In the genomic region with DNA sequence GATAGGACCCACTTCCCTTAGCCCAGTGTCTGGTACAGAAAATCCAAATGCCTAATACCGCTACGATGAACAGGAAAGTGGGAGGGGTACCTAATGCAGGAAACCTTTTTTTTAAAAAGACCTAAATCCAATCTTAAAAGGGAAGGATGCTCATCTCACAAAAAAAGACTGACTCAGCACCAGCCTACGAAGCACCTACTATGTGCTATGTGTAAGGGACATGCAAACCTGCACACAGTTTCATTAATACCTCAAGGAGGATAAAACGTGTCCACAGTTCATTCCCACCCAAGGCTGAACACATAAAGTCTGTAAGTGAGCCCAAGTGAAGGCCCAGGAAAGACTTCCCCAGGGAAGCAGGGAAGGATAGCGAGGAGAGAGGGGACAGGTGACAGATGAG, we compare ENCODE assay signal across 9 mouse cellular contexts. TPM values are rescaled to one million over a fixed set of nuclear protein-coding genes. Genes with fewer than 3 reads are reported as not detected.
DNase-seq lines count a peak whose midpoint lies in the region; ATAC-seq and TF ChIP-seq lines count a peak whose summit lies in the region.
"Had no signal": no experiment of that assay in that cellular context is flagged by ENCODE, and none has a peak within 500 bp of the region (broad histone marks: within the 10 kb centered on the region; RNA-seq: fewer than 3 reads in every experiment).

No protein-coding gene starts in this region.

- H3K9me3 ChIP-seq in heart, embryonic 13.5 days, result no peaks in the 10 kb centered on the region
- no peaks in the 10 kb centered on the region for H3K9me3 ChIP-seq in forebrain, embryonic 13.5 days (replicated peaks)
- no peaks in the 10 kb centered on the region for H3K9me3 ChIP-seq in liver, embryonic 15.5 days (replicated peaks)

- ATAC-seq in heart, embryonic 13.5 days (ENCODE audit: extremely low read depth, insufficient number of reproducible peaks, low FRiP score, low TSS enrichment), result no peak
- no peak for ATAC-seq in forebrain, embryonic 13.5 days
- no peak for ATAC-seq in liver, embryonic 15.5 days (ENCODE audit: insufficient read depth)

- TF ChIP-seq CTCF in C2C12 (IDR thresholded peaks at IDR 0.05; ENCODE audit: control insufficient read depth, insufficient read depth, insufficient read length), result no peak

- H3K4me3 ChIP-seq in heart, embryonic 13.5 days, result no peak overlapping the region
- no peak overlapping the region for H3K4me3 ChIP-seq in C2C12 (ENCODE audit: insufficient read depth, poor library complexity, severe bottlenecking)
- peak overlapping the region; percentile 94; the same call in 1 of the 2 replicates for H3K4me3 ChIP-seq in forebrain, embryonic 13.5 days
- H3K4me3 ChIP-seq in liver, embryonic 15.5 days (replicated peaks), result no peak overlapping the region

- no peaks in the 10 kb centered on the region for H3K27me3 ChIP-seq in heart, embryonic 13.5 days (replicated peaks)
- no peaks in the 10 kb centered on the region for H3K27me3 ChIP-seq in C2C12 (ENCODE audit: control insufficient read depth, insufficient read depth, insufficient read length)
- no peaks in the 10 kb centered on the region for H3K27me3 ChIP-seq in forebrain, embryonic 13.5 days
- H3K27me3 ChIP-seq in liver, embryonic 15.5 days, result 0 out of 2 replicates have a peak, but pooled peaks cover 7% of the 10 kb centered on the region

- peaks cover 72% of the 10 kb centered on the region for H3K79me2 ChIP-seq in C2C12 (ENCODE audit: control insufficient read depth, insufficient read depth)

- peaks cover 43% of the 10 kb centered on the region for H3K4me1 ChIP-seq in heart, embryonic 13.5 days
- H3K4me1 ChIP-seq in forebrain, embryonic 13.5 days, result peaks cover 36% of the 10 kb centered on the region
- H3K4me1 ChIP-seq in liver, embryonic 15.5 days (replicated peaks), result peaks cover 53% of the 10 kb centered on the region

- no peak for DNase-seq in heart, adult 8-10 months (ENCODE audit: low spot score)
- DNase-seq in cerebellum, adult 18-20 months, result no peak
- DNase-seq in adrenal gland, postnatal 4 days (ENCODE audit: low spot score in 2 of 2), result no peak
- DNase-seq in spleen, postnatal 36 days (ENCODE audit: low spot score in 2 of 2), result no peak
- DNase-seq: B cell, adult 2 months had no signal

- WGBS in heart, embryonic 13.5 days, result 89% methylated on average over 5 of the region's 5 CpGs
- 87% methylated on average over 5 of the region's 5 CpGs for WGBS in forebrain, embryonic 13.5 days
- WGBS in liver, embryonic 15.5 days (ENCODE audit: insufficient replicate concordance), result 77% methylated on average over 5 of the region's 5 CpGs

- H3K36me3 ChIP-seq in heart, embryonic 13.5 days, result peaks cover 24% of the 10 kb centered on the region
- H3K36me3 ChIP-seq in C2C12 (ENCODE audit: control insufficient read depth, insufficient read depth), result peaks cover 13% of the 10 kb centered on the region
- peaks cover 24% of the 10 kb centered on the region for H3K36me3 ChIP-seq in forebrain, embryonic 13.5 days (ENCODE audit: poor library complexity, severe bottlenecking)
- peaks cover 18% of the 10 kb centered on the region; the same call in 1 of the 2 replicates for H3K36me3 ChIP-seq in liver, embryonic 15.5 days (replicated peaks)

- H3K9ac ChIP-seq in heart, embryonic 13.5 days, result peak overlapping the region; percentile 95
- H3K9ac ChIP-seq in forebrain, embryonic 13.5 days, result peak overlapping the region; percentile 97
- peak overlapping the region; percentile 83; the same call in 1 of the 2 replicates for H3K9ac ChIP-seq in liver, embryonic 15.5 days

- peaks cover 44% of the 10 kb centered on the region for H3K79me3 ChIP-seq in C2C12 (ENCODE audit: low read depth)

- peak overlapping the region; percentile 93; the same call in 1 of the 2 replicates for H3K4me2 ChIP-seq in heart, embryonic 13.5 days
- H3K4me2 ChIP-seq in forebrain, embryonic 13.5 days, result peak overlapping the region; percentile 69
- H3K4me2 ChIP-seq in liver, embryonic 15.5 days, result peak overlapping the region; percentile 88

- H3ac ChIP-seq in C2C12 (ENCODE audit: control insufficient read depth, insufficient read length, low read depth), result peak overlapping the region; percentile 45

- H3K27ac ChIP-seq in heart, embryonic 13.5 days (replicated peaks), result no peak overlapping the region
- H3K27ac ChIP-seq in forebrain, embryonic 13.5 days, result no peak overlapping the region
- H3K27ac ChIP-seq in liver, embryonic 15.5 days (replicated peaks), result no peak overlapping the region

TF ChIP-seq in C2C12, 6 proteins besides CTCF, POLR2A, EP300 and RAD21:
- TF ChIP-seq FOSL1 (IDR thresholded peaks at IDR 0.05; ENCODE audit: insufficient read depth, low read length, poor library complexity, severe bottlenecking), result no peak
- no peak for TF ChIP-seq MAX (IDR thresholded peaks at IDR 0.05)
- no peak for TF ChIP-seq MYOG (IDR thresholded peaks at IDR 0.05; ENCODE audit: control insufficient read depth, extremely low read depth, insufficient read length)
- no peak for TF ChIP-seq USF1 (IDR thresholded peaks at IDR 0.05; ENCODE audit: low read depth)

RNA-seq across cellular contexts. Expression of a gene that starts 2.4 kb away (rescaled TPM):
- polyA plus RNA-seq in heart, embryonic 13.5 days (2015; fragmentation: Nextera tagmentation; extraction: Ambion mirVana), result 54.9 and 57.7 TPM in 2 replicates
- total RNA-seq in heart, adult 8-10 months (2022), result 10 to 100 TPM; 25.1 to 31.0 (median 28.6) TPM
- polyA plus RNA-seq in C2C12 (2012; fragmentation: generic; extraction: Trizol), result 99.5 TPM
- polyA plus RNA-seq in forebrain, embryonic 13.5 days (2015; fragmentation: Nextera tagmentation; extraction: Ambion mirVana), result 85.4 and 103 TPM in 2 replicates
- polyA plus RNA-seq in liver, embryonic 15.5 days (2015; fragmentation: Nextera tagmentation; extraction: Ambion mirVana), result 28.4 and 33.2 TPM in 2 replicates
- total RNA-seq in adrenal gland, postnatal 4 days (2021), result 10 to 100 TPM; 57.7 to 60.1 TPM

RNA-seq across cellular contexts. Expression of a gene that starts 8.8 kb away (rescaled TPM):
- 11.6 and 12.2 TPM in 2 replicates for polyA plus RNA-seq in heart, embryonic 13.5 days (2015; fragmentation: Nextera tagmentation; extraction: Ambion mirVana)
- 10 to 100 TPM; 34.4 to 37.4 (median 35.7) TPM for total RNA-seq in heart, adult 8-10 months (2022)
- polyA plus RNA-seq in C2C12 (2012; fragmentation: generic; extraction: Trizol), result 24.7 TPM
- polyA plus RNA-seq in forebrain, embryonic 13.5 days (2015; fragmentation: Nextera tagmentation; extraction: Ambion mirVana), result 18.9 and 21.3 TPM in 2 replicates
- 9.7 and 11.9 TPM in 2 replicates for polyA plus RNA-seq in liver, embryonic 15.5 days (2015; fragmentation: Nextera tagmentation; extraction: Ambion mirVana)
- 10 to 100 TPM; 49.1 to 49.4 TPM for total RNA-seq in adrenal gland, postnatal 4 days (2021)

RNA-seq across cellular contexts. Expression of a gene that starts 21.8 kb away (rescaled TPM):
- 136 and 148 TPM in 2 replicates for polyA plus RNA-seq in heart, embryonic 13.5 days (2015; fragmentation: Nextera tagmentation; extraction: Ambion mirVana)
- 10 to 100 TPM; 53.8 to 65.7 (median 61.5) TPM for total RNA-seq in heart, adult 8-10 months (2022)
- 58.6 TPM for polyA plus RNA-seq in C2C12 (2012; fragmentation: generic; extraction: Trizol)
- polyA plus RNA-seq in forebrain, embryonic 13.5 days (2015; fragmentation: Nextera tagmentation; extraction: Ambion mirVana), result 145 and 147 TPM in 2 replicates
- 53.4 and 57.4 TPM in 2 replicates for polyA plus RNA-seq in liver, embryonic 15.5 days (2015; fragmentation: Nextera tagmentation; extraction: Ambion mirVana)
- 100 to 1,000 TPM; 102 to 107 TPM for total RNA-seq in adrenal gland, postnatal 4 days (2021)

RNA-seq across cellular contexts. Expression of a gene that starts 23.9 kb away (rescaled TPM):
- 122 and 142 TPM in 2 replicates for polyA plus RNA-seq in heart, embryonic 13.5 days (2015; fragmentation: Nextera tagmentation; extraction: Ambion mirVana)
- 10 to 100 TPM; 47.1 to 52.5 (median 51.6) TPM for total RNA-seq in heart, adult 8-10 months (2022)
- polyA plus RNA-seq in C2C12 (2012; fragmentation: generic; extraction: Trizol), result 141 TPM
- polyA plus RNA-seq in forebrain, embryonic 13.5 days (2015; fragmentation: Nextera tagmentation; extraction: Ambion mirVana), result 196 and 208 TPM in 2 replicates
- 55.1 and 56.7 TPM in 2 replicates for polyA plus RNA-seq in liver, embryonic 15.5 days (2015; fragmentation: Nextera tagmentation; extraction: Ambion mirVana)
- 10 to 100 TPM; 83.2 to 87.1 TPM for total RNA-seq in adrenal gland, postnatal 4 days (2021)

RNA-seq across cellular contexts. Expression of a gene that starts 26.5 kb away (rescaled TPM):
- 1.5 and 2.0 TPM in 2 replicates for polyA plus RNA-seq in heart, embryonic 13.5 days (2015; fragmentation: Nextera tagmentation; extraction: Ambion mirVana)
- total RNA-seq in heart, adult 8-10 months (2022), result 1 to 10 TPM; 2.6 to 7.2 (median 3.4) TPM
- polyA plus RNA-seq in C2C12 (2012; fragmentation: generic; extraction: Trizol), result 0.08 TPM
- 0.52 and 0.58 TPM in 2 replicates for polyA plus RNA-seq in forebrain, embryonic 13.5 days (2015; fragmentation: Nextera tagmentation; extraction: Ambion mirVana)
- polyA plus RNA-seq in liver, embryonic 15.5 days (2015; fragmentation: Nextera tagmentation; extraction: Ambion mirVana), result 59.8 and 101 TPM in 2 replicates
- total RNA-seq in adrenal gland, postnatal 4 days (2021), result 10 to 100 TPM in 1 of 2 experiments, 1 to 10 TPM in 1; 1.8 to 15.4 TPM
